Mouse (Mus musculus): ENCODE data around the gene Cnksr2. TPM values are rescaled to one million over a fixed set of nuclear protein-coding genes. Genes with fewer than 3 reads are reported as not detected.

Cnksr2 gene
- polyA plus RNA-seq (2017; shearing (Covaris generic)), result not detected

GRCm38 (mm10) chrX:158043057-158043843 is at the start of gene Cnksr2:
Gene Cnksr2 (minus strand): TSS chrX:158043294.
- ATAC-seq, result no peak

- no peak for ATAC-seq
Measured at GRCm38 (mm10) chrX:158043844-158044140, 698 bp upstream of the Cnksr2 start.

GRCm38 (mm10) chrX:158042255-158043056 is 638 bp downstream of the Cnksr2 start:
- ATAC-seq, result no peak

GRCm38 (mm10) chrX:158041703-158042102 is 1.4 kb downstream of the Cnksr2 start:
- no peak for ATAC-seq

- ATAC-seq, result no peak
Measured at GRCm38 (mm10) chrX:157951698-157952097, 91.4 kb downstream of the Cnksr2 start.

GRCm38 (mm10) chrX:157949256-157949655 is 93.8 kb downstream of the Cnksr2 start:
- ATAC-seq, result no peak

- ATAC-seq, result no peak
Measured at GRCm38 (mm10) chrX:157945121-157945520, 98.0 kb downstream of the Cnksr2 start.

GRCm38 (mm10) chrX:157936611-157937010 is 106.5 kb downstream of the Cnksr2 start:
- no peak for ATAC-seq

- no peak for ATAC-seq
Measured at GRCm38 (mm10) chrX:157920093-157920492, 123.0 kb downstream of the Cnksr2 start.

- ATAC-seq, result no peak
Measured at GRCm38 (mm10) chrX:157829983-157830382, 213.1 kb downstream of the Cnksr2 start.

- no peak for ATAC-seq
Measured at GRCm38 (mm10) chrX:157818921-157819260, 224.2 kb downstream of the Cnksr2 start.

GRCm38 (mm10) chrX:157818207-157818920 is 224.7 kb downstream of the Cnksr2 start, which contains the start of gene Klhl34:
Gene Klhl34 (plus strand): TSS chrX:157818435.
- no peak for ATAC-seq

- ATAC-seq, result no peak
Measured at GRCm38 (mm10) chrX:157817571-157818206, 225.4 kb downstream of the Cnksr2 start.

GRCm38 (mm10) chrX:157809721-157810120 is 233.4 kb downstream of the Cnksr2 start:
- ATAC-seq, result no peak

- no peak for ATAC-seq
Measured at GRCm38 (mm10) chrX:157801669-157802068, 241.4 kb downstream of the Cnksr2 start.

Other genes starting within 250 kb of the Cnksr2 start
- gene Klhl34, start 224.9 kb downstream of the Cnksr2 start, polyA plus RNA-seq (2017; shearing (Covaris generic)), result not detected